Mouse (Mus musculus) liver, adult (tissue): ENCODE measurements around the gene Ywhag.

ENCODE experiments used
- GATA4 ChIP-seq: IDR thresholded peaks from 2 replicates; pipeline ENCODE4 v1.6.1; 2014; ENCODE audit warnings: mild to moderate bottlenecking, low read length; ENCODE audit not compliant: insufficient replicate concordance

Gene Ywhag

DNA sequence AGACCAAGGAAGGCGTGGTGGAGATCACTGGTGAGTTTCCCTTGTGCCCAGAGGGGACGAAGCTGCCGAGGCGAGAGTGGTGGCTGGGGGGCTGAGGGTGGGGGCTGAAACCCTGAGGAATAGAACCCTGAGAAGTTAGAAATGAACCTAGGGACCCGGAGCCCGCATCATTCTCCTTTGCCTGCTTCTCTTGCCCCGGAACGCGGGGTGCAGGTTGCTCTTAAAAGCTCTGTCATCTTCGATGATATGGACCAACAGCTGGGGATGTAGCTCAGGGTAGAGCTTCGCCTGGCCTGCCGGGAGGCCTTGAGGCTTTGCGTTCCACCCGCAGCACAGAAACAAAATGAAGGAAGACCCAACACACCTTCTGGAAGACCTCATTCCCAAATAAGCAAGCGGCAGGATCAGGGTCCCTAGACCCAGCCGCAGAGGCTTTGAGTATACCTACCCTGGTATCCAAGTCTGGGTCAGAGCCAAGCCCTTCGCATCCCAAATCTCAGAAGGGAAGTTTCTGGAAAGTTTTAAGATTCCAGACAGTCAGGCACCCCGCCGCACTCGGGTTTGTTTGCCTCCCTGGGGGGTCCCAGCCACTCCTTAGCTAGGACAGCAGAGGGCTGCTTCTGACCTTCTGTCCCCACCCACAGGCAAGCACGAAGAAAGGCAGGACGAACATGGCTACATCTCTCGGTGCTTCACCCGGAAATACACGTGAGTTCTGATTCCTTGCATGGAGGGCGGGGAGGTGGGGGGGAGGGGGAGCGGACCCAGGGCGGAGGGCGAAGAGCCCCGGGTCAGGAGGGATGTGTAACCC, 45.8 kb downstream of the Ywhag start:
- TF ChIP-seq GATA4 = no peak

- no peak for TF ChIP-seq GATA4
Measured at GRCm38 (mm10) chr5:135887675-135888102, 46.7 kb downstream of the Ywhag start, which contains the start of gene Hspb1. Hspb1 (plus strand) TSS chr5:135887919.

GRCm38 (mm10) chr5:135884641-135885040, 49.8 kb downstream of the Ywhag start:
- no peak for TF ChIP-seq GATA4

DNA sequence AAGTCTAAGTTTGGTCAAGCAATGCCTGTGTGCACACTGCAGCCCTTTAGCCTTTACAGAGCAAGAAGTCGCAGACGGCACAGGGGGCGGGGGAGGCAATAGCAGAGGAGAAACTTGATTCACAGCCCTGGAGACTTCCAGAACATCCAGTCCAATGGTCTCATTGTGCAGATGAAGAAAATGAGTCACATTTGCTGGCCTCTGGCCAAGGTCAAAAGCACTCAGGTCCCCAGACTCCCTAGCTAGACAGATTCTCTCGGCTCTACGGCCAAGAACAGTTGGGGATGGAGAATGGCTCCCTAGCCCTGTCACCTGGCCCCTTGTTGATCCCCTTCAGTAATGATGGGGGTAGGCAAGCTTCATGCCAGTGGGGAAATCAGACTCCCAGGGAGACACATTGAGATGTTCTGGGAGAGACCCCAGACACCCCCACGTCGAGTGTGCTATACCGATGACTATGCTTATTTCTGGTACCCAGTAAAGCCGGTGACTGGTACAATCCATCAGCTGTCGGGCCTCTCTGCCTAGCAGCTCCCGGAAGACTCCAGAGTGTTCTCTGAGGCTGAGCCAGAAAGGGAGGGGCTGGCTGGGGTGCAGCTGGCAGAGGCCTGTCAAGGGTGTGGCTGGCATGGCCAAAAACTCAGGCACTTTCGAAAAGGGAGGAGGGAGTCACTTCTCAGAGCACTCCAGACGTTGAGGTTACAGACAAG, 54.8 kb downstream of the Ywhag start:
- no peak for TF ChIP-seq GATA4

- peak; percentile 46; the same call in 1 of the 2 replicates for TF ChIP-seq GATA4
Measured at GRCm38 (mm10) chr5:135877831-135878231, 56.6 kb downstream of the Ywhag start.

GRCm38 (mm10) chr5:135877180-135877579, 57.2 kb downstream of the Ywhag start:
- TF ChIP-seq GATA4 = no peak

GRCm38 (mm10) chr5:135873753-135874152, 60.7 kb downstream of the Ywhag start:
- TF ChIP-seq GATA4 = no peak

DNA sequence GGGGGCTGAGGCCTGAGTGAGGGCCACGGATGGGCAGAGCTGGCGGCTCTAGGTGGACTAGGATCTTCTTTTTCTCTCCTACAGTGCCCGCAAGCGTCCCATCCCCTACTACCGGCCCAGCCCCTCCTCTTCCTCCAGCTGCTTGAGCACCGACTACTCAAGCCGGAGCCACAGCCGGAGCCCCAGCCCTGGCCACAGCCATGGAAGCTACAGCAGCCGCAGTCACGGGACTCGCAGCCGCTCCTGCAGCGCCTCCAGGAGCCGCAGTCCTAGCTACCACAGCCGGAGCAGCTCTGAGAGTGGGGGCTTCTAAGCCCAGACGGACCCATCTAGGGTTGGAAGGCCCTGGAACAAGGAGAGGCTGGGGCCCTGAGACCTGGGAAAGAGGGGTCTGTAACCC, 61.4 kb downstream of the Ywhag start:
- no peak for TF ChIP-seq GATA4

GRCm38 (mm10) chr5:135870505-135870904, 63.9 kb downstream of the Ywhag start:
- TF ChIP-seq GATA4 = no peak

DNA sequence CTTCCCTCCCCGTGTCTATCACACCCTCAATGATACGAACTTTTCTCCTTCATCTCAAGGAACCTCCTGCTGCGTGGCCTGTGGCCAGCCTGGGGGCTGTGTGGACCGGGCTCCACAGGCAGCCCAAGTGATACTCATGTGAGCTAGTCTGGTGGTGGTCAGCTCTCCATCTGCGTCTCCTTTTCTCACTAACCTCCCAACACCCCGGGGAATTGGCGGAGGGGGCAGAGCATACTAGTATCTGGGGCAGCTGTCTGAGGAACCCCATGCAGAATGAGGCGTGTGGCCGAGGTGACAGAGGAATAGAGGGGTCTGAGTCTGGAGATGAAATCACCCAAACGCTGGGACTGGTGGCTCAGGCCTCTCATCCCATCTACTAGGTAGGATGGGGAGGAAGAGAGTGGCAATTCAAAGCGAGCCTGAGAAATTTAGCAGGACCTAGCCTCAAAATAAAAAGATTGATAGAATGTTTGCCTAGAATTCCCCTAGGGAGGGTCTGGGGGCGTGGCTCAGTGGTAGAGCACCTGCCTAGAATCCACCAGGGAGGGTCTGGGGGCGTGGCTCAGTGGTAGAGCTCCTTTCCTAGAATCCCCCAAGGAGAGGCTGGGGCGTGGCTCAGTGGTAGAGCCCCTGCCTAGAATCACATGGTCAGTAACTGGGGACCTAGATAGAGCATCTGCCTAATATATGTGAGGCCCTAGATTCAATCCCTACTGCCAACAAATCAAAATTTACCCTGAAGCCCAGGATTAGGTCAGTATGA, 64.6 kb downstream of the Ywhag start:
- no peak for TF ChIP-seq GATA4

GRCm38 (mm10) chr5:135868653-135869052, 65.8 kb downstream of the Ywhag start:
- no peak for TF ChIP-seq GATA4

GRCm38 (mm10) chr5:135867637-135868593, 66.5 kb downstream of the Ywhag start:
- TF ChIP-seq GATA4 = no peak

DNA sequence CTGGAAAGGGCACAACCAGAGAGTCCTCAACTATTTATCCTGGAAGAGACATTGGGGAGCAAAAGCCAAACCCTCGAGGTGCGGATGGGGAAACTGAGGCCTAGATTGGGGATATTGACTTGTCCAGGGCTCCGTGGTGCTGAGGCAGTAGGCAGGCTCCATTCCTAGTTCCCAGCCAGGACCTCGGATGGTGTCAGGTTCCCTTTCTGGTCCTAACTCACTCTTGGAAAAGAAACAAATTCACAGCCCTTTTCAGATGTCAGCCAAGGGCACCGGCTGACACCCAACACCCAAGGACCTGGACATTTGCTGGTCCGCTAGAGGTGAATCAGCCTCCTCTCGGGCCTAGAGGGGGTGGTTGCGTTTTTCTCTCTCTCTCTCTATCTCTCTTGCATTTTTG, 67.8 kb downstream of the Ywhag start:
- no peak for TF ChIP-seq GATA4
